Mouse (Mus musculus): Measurements from ENCODE around the gene Rnf32.

Rnf32 gene

GRCm38 (mm10) chr5:29195570-29196263, at the start of gene Rnf32:
Gene Rnf32, plus strand, starts transcription at chr5:29195992.
- peak; percentile 77 to 85 for DNase-seq (ENCODE audit: low spot score in 2 of 2)

GRCm38 (mm10) chr5:29150146-29150545, 45.6 kb upstream of the Rnf32 start:
- DNase-seq (ENCODE audit: low spot score in 2 of 2): no peak

- no peak for DNase-seq (ENCODE audit: low spot score in 2 of 2)
Measured at GRCm38 (mm10) chr5:29159849-29160248, 35.9 kb upstream of the Rnf32 start.

- DNase-seq (ENCODE audit: low spot score in 2 of 2): no peak
Measured at GRCm38 (mm10) chr5:29166947-29167346, 28.8 kb upstream of the Rnf32 start.

GRCm38 (mm10) chr5:29170193-29170592, 25.6 kb upstream of the Rnf32 start:
- DNase-seq (ENCODE audit: low spot score in 2 of 2): no peak

- DNase-seq (ENCODE audit: low spot score in 2 of 2): no peak
Measured at GRCm38 (mm10) chr5:29171165-29171564, 24.6 kb upstream of the Rnf32 start.

GRCm38 (mm10) chr5:29186798-29187197, 9.0 kb upstream of the Rnf32 start:
- no peak for DNase-seq (ENCODE audit: low spot score in 2 of 2)

GRCm38 (mm10) chr5:29195231-29195569, 592 bp upstream of the Rnf32 start:
- no peak for DNase-seq (ENCODE audit: low spot score in 2 of 2)

- no peak for DNase-seq (ENCODE audit: low spot score in 2 of 2)
Measured at GRCm38 (mm10) chr5:29196264-29196658, 469 bp downstream of the Rnf32 start.

- no peak for DNase-seq (ENCODE audit: low spot score in 2 of 2)
Measured at GRCm38 (mm10) chr5:29197187-29197586, 1.4 kb downstream of the Rnf32 start.

GRCm38 (mm10) chr5:29198960-29199488, 3.2 kb downstream of the Rnf32 start:
- DNase-seq (ENCODE audit: low spot score in 2 of 2): no peak

- DNase-seq (ENCODE audit: low spot score in 2 of 2): no peak
Measured at GRCm38 (mm10) chr5:29199868-29200267, 4.1 kb downstream of the Rnf32 start.

- DNase-seq (ENCODE audit: low spot score in 2 of 2): no peak
Measured at GRCm38 (mm10) chr5:29205690-29206089, 9.9 kb downstream of the Rnf32 start.

GRCm38 (mm10) chr5:29211980-29212555, 16.3 kb downstream of the Rnf32 start:
- no peak for DNase-seq (ENCODE audit: low spot score in 2 of 2)

- no peak for DNase-seq (ENCODE audit: low spot score in 2 of 2)
Measured at GRCm38 (mm10) chr5:29217997-29218396, 22.2 kb downstream of the Rnf32 start.

- DNase-seq (ENCODE audit: low spot score in 2 of 2): no peak
Measured at GRCm38 (mm10) chr5:29224089-29224488, 28.3 kb downstream of the Rnf32 start.

GRCm38 (mm10) chr5:29230481-29230880, 34.7 kb downstream of the Rnf32 start:
- no peak for DNase-seq (ENCODE audit: low spot score in 2 of 2)

- DNase-seq (ENCODE audit: low spot score in 2 of 2): no peak
Measured at GRCm38 (mm10) chr5:29238379-29238778, 42.6 kb downstream of the Rnf32 start.

GRCm38 (mm10) chr5:29244769-29245168, 49.0 kb downstream of the Rnf32 start:
- no peak for DNase-seq (ENCODE audit: low spot score in 2 of 2)

- no peak for DNase-seq (ENCODE audit: low spot score in 2 of 2)
Measured at GRCm38 (mm10) chr5:29250795-29251495, 55.2 kb downstream of the Rnf32 start.

- DNase-seq (ENCODE audit: low spot score in 2 of 2): no peak
Measured at GRCm38 (mm10) chr5:29251496-29251873, 55.7 kb downstream of the Rnf32 start.

GRCm38 (mm10) chr5:29253876-29254275, 58.1 kb downstream of the Rnf32 start:
- no peak for DNase-seq (ENCODE audit: low spot score in 2 of 2)

GRCm38 (mm10) chr5:29270879-29271278, 75.1 kb downstream of the Rnf32 start:
- DNase-seq (ENCODE audit: low spot score in 2 of 2): no peak

Data from frontal cortex, postnatal 10 days (tissue).